Mouse (Mus musculus) kidney, postnatal 4 days (tissue): ENCODE measurements around the gene Smarcd3.

ENCODE experiments used
- DNase-seq, 2 experiments: peaks; one replicate each; pipeline ENCODE4 v3.0.0; 2021; ENCODE audit warnings: mixed read lengths in 2 of 2

Gene Smarcd3

DNA sequence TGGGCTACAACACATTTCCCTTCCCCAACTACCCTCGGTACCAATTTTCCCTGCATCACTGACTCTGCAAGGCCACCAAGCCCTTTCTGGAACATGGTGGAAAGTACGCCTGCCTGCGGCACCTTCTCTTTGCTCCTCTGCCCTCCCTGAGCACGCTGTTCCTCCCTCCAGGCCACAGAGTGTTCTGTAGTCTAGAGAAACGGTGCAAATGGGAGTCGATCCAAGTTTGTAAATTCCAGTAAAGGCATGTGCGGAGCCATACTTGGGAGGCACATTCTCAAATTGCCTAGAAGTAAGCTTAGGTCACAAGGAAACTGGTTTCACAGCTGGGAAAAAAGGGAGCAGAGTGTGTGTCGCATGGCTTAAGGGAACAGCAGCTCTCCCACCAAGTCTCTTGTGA is 4.1 kb downstream of the Smarcd3 start:
- no peak for DNase-seq

DNA sequence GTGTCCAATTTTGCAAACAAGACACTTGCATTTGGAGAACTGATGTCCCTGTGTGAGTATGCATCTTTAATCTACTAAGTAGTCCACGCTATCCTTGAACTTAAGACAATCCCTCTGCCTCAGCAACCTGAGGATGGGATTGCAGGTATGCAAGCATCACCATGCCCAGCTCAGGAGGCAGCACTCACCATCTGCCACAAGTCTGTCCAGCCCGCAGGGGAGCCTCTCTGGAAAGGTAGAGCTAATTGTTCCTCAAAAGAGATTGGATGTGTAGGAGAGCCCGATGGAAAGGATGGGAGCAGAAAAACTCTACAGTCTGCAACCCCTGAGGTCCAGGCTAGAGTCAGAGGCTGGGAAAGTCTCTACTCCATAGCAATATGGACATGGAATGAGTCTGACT is 5.3 kb downstream of the Smarcd3 start:
- DNase-seq = no peak

DNA sequence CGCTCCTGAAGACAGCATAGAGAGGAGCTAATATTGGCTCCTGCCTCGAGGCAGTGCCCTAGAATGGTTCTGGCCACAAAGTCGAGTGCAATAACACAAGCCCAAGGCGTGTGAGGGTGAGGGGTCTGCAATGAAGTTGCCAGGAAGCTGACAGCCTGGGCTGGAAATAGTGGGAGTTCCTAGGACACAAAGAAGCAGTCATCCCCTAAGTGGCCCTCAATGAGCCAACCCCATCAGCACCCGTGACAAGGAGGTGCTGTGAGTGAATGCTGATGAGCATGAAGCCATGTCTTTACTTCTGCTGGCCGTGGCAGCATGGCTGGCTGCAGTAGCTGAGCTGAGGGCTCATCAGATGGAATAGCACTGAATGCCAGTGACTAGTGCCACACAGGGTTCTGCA is 9.1 kb downstream of the Smarcd3 start:
- DNase-seq = no peak

DNA sequence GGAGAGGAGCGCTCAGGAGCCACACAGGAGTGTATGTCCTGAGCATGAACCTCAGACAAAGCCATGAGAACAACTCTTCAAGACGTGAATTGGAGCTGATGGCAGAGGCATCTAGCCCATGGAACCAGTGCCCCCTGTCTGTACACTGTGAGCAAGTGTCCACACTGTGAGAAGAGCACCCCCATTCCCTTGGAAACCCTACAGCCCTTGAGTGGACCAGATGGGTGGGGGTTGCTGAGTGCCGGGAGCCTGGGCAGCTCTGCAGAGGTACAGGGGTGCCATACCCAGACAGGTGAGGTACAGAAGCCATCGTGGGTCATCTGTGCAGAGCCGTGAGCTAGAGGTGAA is 11.9 kb downstream of the Smarcd3 start:
- DNase-seq = no peak

DNA sequence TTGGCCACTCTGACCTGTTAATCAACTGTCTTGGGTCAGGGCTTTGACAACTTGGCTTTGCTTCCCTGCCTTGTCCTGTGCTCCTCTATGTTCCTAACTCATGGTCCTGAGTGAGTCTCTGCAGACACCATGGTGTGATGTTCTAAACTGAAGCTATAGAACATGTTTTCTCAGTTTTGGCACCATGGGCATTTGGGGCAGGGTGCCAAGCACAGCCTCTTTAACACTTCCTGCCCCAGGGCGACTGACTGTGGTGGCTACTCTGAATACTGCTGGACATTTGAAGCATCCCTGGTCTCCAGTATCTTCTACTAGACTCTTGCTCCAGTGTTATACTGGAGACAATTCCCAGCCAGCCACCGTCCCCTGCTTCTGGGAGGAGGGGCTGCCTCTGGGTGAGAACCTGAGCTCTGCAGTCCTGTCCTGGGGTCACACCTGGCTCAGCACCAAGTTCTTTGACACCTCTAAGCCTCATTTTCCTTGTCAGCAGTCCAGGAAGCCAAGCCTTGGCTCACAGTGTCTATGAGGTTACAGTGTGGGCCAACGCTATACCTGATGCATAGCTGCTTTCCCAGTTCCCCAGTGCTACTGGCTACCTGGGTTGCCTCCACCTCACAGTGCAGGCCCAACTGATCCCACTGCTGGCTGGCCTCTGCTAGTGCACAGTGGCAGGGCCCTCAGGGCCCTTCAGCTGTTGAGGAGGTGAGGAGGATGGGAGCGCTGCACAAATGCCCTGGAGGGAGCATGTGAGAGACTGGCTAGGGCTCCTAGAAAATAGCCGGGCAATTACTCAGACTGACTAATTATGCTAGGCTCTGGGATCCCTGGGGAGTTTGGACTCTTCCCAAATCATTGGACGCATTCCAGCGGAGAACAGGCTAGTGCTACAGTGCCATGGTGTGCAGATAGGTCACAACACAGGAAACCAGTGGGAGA is 12.6 kb downstream of the Smarcd3 start:
- peak in 1 of 2 experiments; percentile 34 for DNase-seq

DNA sequence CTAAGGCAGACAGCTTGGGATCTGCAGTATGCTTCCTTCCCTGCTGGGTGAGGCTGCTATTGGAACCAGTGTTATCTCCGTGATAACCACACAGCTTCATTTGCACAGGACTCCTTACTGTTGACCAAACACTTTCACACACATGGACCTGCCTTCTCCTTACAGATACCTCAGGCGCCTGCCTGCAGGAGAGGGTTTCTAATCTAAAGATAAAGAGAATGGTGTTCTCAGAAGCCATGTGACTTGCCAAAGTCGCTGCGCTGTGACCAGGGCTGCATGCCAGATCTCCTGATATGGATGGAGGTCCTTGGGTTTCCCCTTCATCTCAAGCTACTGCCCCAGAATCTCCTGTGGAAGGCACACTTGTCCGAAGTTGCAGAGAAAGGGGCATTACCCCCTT is 14.8 kb downstream of the Smarcd3 start:
- no peak for DNase-seq

DNA sequence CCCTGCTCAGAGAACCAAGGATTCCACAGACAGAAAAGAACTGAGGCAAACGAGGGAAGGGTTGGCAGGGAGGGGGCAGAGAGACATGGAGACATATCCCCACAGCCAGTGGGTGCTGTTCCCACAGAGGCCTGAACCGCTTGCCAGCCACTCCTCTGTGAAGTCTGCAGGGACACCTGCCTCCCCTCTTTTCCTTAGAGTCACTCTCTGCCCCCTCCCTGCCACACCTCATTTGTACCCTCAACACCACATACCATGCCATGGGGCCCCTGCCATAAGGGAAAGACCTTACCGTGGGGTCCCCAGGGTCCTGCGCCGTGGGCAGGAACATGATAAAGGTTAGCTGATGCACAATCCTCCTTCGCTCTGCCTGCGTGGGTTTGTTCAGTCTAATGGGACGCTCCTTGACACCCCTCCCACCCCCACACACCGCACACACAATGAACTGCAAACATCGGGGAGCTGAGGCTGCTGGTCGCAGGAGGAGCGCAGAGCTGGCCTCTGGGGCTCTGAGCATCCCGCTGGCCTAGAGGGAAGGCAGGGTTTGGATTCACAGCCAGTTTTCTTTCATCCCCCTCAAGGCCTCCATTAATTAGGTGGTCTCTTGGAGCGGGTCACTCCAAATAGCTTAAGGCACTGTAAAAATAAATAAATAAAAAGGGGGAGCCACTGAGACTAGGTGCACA is 18.1 kb downstream of the Smarcd3 start:
- no peak for DNase-seq

DNA sequence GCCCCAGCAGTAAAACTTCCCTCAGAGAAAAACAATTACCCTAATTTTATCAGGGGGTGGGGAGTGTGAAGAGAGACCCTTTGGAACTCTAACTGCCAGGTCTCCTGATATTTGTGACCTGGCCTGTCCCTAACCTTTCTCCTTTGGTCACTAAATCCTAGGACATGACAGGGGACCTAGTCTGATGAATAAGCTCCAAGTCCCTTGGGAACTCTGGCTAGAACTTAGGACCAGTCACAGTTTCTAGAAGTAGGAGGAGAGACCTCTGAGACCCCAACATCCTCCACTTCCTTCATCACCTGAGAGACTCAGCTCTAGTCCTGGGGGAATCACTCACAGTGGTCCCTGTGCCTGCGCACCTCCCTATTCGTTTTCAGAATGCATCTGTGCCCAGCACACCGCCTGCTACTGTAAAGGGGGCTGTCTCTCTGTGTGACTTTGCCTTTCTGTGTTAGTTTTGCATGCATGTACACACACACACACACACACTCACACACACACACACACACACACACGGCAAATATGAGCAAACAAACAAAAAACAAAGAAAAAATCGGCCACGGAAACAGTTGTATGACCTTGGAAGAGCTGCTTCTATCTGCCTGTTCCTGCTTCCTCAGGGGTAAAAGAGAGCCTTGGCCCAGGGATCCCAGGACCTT is 18.8 kb downstream of the Smarcd3 start:
- no peak for DNase-seq

DNA sequence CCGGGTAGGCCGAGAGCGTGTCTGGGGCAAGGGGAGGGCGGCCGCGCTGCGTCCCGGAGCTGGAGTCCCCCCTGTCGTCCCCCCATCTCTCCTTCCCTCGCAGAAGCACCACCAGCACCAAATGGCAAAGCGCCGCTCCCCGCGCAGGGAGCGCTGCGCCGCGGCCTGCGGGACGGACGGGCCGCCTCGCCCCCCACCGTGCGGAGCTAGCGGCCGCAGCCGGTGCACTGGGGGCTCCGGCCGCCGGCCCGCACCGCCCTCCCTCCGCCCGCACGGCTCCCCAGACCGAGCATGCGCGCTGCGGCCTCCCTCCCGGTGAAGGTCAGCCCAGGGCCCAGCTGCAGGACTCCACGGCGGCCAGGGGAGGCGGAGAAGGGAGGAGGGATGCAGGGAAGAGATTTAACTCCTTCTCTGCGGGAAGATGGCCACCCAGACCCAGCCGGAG is 19.5 kb downstream of the Smarcd3 start:
- peak; percentile 93 to 95 for DNase-seq

DNA sequence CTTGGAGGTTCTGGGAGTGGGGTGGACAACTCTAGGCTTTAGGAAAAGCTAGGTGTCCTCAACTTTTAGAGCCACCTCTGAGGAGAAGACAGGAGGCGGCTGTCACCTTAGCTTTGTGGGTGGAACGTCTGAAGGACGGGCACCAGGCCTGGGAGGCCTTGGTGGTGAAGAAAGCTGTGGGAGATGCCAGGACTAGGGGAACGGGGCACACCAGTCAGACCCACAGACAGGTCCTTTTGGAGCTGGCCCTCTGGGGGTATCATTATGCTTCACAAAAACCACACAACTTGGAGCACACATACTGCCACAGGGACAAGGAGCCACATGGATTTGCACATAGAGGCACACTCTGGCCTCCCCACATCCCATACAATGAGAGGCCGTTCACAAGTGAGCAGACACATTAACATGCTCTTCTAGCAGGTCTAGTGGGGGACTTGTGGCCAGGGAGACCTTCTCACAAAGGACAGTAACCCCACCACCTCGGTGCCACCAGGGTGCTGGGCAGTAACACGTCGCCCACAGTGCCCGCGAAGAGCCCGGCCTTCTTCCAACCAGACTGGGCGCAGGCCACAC is 20.0 kb downstream of the Smarcd3 start:
- no peak for DNase-seq

DNA sequence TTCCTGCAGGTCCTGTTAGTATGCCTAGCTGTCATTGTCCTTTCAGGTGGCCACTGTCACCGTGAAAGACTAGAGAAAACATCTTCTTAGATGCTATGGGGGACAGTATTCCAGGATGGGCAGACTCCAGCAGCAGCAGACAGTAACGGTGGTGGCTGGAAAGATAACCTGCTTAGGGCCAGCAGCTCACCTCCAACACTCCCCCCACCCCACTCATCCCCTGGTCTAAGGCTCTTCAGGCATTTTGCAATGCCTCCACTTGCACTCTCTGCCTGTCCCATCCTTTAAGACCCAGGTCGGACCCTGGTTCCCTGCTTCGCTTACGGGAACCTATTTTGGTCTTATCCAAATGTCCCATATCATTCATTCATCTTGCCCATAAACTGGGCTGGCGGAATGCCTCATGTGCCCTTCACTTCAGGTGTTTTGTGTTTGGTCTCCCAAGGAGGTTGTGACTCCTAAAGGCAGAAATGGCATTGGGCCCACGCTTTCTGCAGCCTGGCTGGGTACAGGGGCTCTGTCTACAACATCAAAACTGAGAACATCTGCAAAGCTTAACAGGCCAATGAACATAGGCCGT is 20.7 kb downstream of the Smarcd3 start:
- no peak for DNase-seq

DNA sequence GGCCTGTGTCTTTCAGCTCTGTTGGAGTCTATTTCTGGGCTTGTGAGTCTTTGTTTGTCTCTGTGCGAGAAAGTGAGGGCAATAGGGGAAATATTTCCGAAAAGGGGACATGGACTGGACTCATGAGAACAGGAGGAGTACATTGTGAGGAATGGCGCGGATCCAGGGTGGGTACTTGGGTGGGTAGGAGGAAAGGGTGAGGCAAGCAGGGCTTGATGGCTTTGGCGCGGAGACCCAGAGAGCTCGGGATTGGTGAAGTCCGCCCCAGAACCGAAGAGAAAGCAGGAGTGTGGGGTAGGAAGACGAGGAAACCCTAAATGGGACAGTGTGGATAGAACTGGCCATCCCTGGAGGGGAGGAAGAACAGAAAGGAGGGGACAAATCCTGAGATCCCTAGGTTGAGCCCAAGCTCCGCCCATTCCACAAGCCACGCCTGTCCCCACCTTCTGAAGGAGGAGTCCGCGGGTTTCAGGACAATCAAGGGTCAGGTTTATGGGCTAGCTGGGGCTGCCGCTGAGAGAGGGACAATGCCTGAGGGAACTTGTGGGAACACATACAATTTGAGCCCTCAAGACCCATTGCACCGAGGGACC is 21.4 kb downstream of the Smarcd3 start:
- DNase-seq = peak; percentile 92 to 93

DNA sequence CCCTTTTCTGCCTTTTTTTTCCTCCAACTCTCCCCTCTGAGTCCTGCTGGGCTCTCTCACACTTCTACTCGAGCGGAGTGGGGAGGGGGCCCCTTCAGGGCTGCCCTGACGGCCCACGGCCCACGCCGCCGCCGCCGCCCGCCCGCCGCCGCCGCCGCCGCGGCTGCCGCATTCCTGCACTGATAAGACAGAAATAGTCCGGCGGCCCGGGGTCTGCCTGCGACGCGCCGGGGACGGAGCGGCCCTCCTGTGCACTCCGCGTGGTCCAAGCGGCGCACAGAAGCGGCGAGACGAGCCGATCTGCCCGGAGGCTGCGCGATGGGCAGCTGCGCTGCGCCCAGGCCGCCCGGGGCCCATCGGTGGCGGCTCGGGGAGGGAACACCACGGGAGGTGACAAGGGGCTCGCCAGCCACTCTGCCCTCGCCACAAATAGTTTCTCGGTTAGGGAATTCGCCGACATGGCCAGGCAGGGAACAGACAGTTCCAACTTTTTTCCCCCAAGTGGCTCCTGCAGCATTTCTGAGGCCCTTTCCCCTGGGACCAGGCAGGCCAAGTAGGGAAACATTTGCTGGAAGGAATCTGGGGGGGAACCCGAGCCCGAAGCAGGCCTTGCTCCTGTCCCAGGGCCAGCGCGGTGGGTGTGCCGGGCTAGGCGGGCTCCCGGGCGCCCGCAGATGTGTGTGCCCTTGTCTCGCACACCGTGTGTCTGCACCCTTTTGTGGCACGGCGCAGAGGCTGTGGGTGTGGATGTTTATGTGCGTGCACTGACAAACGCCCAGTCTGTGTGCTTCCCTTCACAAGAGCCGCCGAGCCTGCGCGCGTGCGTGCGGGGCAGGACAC is 22.1 kb downstream of the Smarcd3 start:
- peak; percentile 83 to 92 for DNase-seq

DNA sequence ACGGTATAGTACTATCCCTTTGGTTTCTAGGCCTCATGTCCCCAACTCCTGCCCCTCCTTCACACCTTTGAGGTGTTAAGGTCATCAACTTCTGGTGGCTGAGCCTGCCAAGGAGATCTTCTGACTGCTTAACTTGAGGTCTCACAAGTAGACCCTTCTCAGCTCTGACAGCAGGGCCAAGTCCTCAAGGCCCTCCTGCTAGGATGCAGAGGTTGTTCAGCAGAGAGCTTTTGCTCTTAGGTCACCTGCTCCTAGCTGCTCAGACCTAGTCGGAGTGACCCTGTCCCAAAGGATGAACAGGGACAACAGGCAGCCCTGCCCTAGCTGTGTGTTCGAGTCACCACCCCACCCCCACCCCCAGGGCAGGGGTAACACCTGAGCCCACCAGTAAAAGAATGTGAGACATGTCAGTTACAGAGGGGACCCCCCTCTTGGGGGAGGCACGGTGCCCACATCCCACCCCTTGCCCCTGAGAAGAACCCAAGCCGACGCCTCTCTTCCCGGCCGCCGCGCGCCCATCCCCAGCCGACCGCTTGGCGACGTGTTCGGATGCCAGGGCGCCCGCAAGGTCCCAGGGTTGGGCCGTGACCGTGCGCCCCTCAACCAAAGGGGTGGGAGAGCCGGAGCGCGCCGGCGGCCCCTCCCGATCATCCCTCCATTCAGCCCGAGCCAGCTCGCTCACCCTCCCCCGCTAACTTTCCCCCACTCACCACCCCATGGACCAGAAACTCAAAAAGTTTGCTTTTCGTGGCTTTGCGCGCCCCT is 23.0 kb downstream of the Smarcd3 start:
- DNase-seq = peak in 1 of 2 experiments; percentile 71

DNA sequence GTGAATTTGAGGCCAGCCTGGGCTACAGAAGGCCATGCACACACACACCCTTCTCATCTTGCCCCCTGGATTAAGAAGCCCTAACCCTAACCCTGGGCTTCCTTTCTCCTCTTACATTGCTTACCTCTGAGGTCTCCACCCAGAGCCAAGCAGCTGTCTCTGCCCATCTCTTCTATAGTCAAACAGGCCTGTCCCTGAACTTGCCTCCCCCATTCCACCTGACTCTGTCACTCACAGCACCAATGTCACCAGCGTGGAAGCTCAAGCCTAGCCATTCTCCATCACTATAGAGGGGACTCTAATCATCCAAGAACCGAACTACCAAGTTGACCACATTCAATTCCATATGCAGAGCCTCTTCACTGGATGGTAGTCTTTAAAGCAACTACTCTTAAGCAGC is 24.0 kb downstream of the Smarcd3 start:
- DNase-seq = no peak

DNA sequence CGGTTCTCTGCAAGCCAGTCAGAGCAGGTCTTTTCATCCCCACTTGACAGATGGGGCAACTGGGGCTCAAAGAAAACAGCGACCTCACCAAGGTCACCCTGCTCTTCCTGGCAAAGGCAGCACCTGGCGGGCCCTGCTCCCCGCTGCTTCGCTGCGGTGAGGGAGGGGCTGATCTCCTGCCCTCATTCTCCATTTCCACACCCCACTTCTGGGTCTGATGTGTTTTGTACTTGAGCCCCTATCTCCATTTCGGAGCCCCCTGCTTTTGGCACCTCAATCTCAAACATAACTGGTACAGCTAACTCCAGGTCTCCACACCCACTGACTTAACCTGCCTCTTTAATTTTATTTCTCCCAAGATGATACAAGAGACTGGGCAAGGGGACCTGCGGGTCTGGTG is 25.1 kb downstream of the Smarcd3 start:
- no peak for DNase-seq

DNA sequence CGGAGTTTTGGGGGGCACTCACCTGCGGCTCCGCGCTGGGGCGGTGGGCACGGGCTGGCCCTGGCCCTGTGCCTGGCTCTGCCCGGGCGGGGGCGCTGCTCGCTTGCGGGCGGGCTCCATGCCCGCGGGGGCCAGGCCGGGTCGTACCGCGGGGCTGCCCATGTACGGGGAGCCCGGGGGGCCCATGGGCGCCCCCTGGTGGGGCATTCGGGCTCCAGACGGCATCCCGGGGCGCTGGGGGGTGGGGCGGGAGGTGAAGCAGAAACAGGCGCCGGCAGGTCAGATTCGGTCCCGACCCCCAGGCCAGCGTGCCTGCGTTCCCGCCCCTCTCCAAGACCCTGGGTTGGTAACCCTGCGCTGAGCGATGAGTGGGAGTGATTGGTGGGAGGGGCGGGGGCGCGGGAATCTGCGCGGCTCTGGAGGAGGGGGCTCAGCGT is 25.6 kb downstream of the Smarcd3 start:
- peak; percentile 80 to 86 for DNase-seq

DNA sequence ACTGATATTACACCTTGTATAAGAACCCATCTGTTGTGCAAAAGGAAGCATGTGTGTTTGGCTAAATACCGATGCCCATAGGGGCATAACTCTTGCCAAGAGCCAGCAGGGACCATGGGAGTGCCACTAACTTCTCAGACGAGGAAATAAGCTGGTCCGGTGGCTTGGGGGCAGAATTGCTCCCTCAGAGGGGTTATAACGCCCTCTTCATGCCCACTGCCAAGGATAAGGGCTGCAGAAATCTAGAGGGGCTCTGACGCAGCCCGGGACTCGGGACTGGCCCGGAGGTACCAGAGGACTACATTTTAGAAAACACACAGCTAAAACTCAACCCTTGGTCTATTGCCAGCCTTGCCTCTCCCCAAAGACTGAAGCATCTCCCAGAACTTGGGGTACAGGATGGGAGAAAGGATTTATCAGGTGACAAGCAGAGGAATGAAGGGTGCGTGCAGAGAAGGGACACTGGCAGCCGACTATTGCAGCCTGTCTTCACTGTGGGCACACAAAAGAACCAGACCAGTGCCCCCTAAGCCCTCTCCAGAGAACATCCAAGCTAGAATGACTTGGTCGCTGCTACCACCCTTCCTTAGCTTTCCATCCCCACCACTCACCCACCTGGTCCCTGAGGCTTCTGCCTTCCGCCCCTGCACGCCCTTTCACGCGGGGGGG is 26.2 kb downstream of the Smarcd3 start:
- no peak for DNase-seq

DNA sequence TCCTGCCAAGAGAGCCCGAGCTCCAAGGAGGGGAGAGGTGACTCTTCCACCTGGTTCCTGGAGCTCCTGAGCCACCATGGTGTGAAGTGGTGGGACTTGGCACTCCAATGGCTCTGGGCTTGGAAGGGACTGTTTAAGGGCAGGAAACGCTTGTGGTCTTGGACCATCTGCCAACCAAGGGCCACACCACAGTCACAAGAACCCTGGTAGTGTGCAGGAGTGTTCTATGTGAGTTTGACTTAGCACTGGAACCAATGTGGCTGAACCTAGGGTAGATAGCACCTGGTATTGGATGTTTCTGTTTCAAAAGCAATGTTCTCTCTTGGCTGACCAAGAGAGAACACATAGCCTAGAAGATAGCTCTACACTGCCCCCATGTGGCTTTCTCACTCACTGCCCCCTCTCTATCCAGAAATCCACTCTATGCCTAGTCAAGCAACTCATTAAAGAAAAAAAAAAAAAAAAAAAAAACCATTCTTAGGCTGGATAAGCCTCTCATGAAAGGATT is 26.9 kb downstream of the Smarcd3 start:
- peak; percentile 85 to 89 for DNase-seq
